Mouse (Mus musculus) stomach, embryonic 14.5 days (tissue): ENCODE data around the gene Ryk. TPM values are rescaled to one million over a fixed set of nuclear protein-coding genes. Genes with fewer than 3 reads are reported as not detected.

ENCODE experiments used
- ATAC-seq: fragments of 200-750 bp; cut with Nextera tagmentation; 2 replicates; pipeline ENCODE4 v1.8.0; 2017; ENCODE audit warnings: low read depth, moderate TSS enrichment; ENCODE audit not compliant: insufficient number of reproducible peaks, insufficient read depth, low FRiP score
- H3K27ac ChIP-seq: fragments of 300-500 bp; sonication (generic); 2 replicates; pipeline ENCODE4 v1.5.1; 2014; ENCODE audit warnings: mild to moderate bottlenecking, low read length, moderate library complexity, mixed read lengths
- H3K27me3 ChIP-seq: fragments of 300-500 bp; sonication (generic); 2 replicates; pipeline ENCODE4 v1.6.1; 2014; ENCODE audit warnings: low read length, control low read depth, mixed read lengths; ENCODE audit not compliant: control insufficient read depth, insufficient read depth
- H3K36me3 ChIP-seq: fragments of 300-500 bp; sonication (generic); 2 replicates; pipeline ENCODE4 v1.6.1; 2014; ENCODE audit warnings: mild to moderate bottlenecking, control low read depth, low read length, moderate library complexity, mixed read lengths; ENCODE audit not compliant: control insufficient read depth, insufficient read depth
- H3K4me1 ChIP-seq: fragments of 300-500 bp; sonication (generic); 2 replicates; pipeline ENCODE4 v1.6.1; 2014; ENCODE audit warnings: low read length, control low read depth, mixed read lengths; ENCODE audit not compliant: control insufficient read depth, insufficient read depth
- H3K4me2 ChIP-seq: fragments of 300-500 bp; sonication (generic); replicated peaks from 2 replicates; pipeline ENCODE4 v1.6.1; 2014; ENCODE audit warnings: low read depth, low read length, control low read depth
- H3K4me3 ChIP-seq: fragments of 300-500 bp; sonication (generic); 2 replicates; pipeline ENCODE4 v1.5.1; 2014; ENCODE audit warnings: low read depth, low read length, control low read depth
- H3K9ac ChIP-seq: fragments of 300-500 bp; sonication (generic); replicated peaks from 2 replicates; pipeline ENCODE4 v1.6.1; 2014; ENCODE audit warnings: low read depth, mild to moderate bottlenecking, control low read depth, low read length, moderate library complexity, mixed read lengths
- H3K9me3 ChIP-seq: fragments of 300-500 bp; sonication (generic); 2 replicates; pipeline ENCODE4 v1.6.1; 2016; ENCODE audit warnings: low read depth, low read length, control low read depth; ENCODE audit not compliant: control insufficient read depth
- WGBS: fragments of 180-500 bp; shearing (Covaris S2); extraction: QIAGEN DNeasy Blood & Tissue Kit; methylation state at CpG from one replicate; pipeline ENCODE4 v1.1.7; 2014; 5-methylcytosine and 5-hydroxymethylcytosine counted together
- polyA plus RNA-seq: library from polyadenylated mRNA; unstranded; fragments of >200 nt; fragmentation: Nextera tagmentation; extraction: Ambion mirVana; gene quantifications from 2 replicates; pipeline ENCODE4 v1.2.1, GENCODE M21; 2014

Ryk gene
- polyA plus RNA-seq, 1 experiment from 2014 or later = 28.6 TPM

GRCm38 (mm10) chr9:102843577-102843976 is 8.9 kb downstream of the Ryk start:
- ATAC-seq = no peak
- no peak overlapping the region for H3K27ac ChIP-seq
- 26% methylated on average over 4 of the region's 4 CpGs for WGBS

GRCm38 (mm10) chr9:102845851-102846250 is 11.1 kb downstream of the Ryk start:
- H3K4me2 ChIP-seq = no peak overlapping the region
- H3K36me3 ChIP-seq = no peaks in the 10 kb centered on the region
- peaks cover 48% of the 10 kb centered on the region for H3K4me1 ChIP-seq
- H3K4me3 ChIP-seq = no peak overlapping the region
- H3K9me3 ChIP-seq = no peaks in the 10 kb centered on the region
- ATAC-seq = no peak
- H3K9ac ChIP-seq = no peak overlapping the region
- no peaks in the 10 kb centered on the region for H3K27me3 ChIP-seq
- 71% methylated on average over 6 of the region's 6 CpGs for WGBS
- H3K27ac ChIP-seq = no peak overlapping the region

More at GRCm38 (mm10) chr9:102843577-102843976, 8.9 kb downstream of the Ryk start:
- H3K4me1 ChIP-seq = peaks cover 57% of the 10 kb centered on the region
- H3K36me3 ChIP-seq = no peaks in the 10 kb centered on the region
- no peaks in the 10 kb centered on the region for H3K27me3 ChIP-seq
- no peak overlapping the region for H3K9ac ChIP-seq
- H3K4me2 ChIP-seq = no peak overlapping the region
- H3K9me3 ChIP-seq = no peaks in the 10 kb centered on the region
- H3K4me3 ChIP-seq = no peak overlapping the region

- ATAC-seq = no peak
- Histone ChIP-seq H3K4me2 (no peak overlapping the region), H3K4me1 (peaks cover 43% of the 10 kb centered on the region), H3K27me3 (no peaks in the 10 kb centered on the region), H3K9me3 (no peaks in the 10 kb centered on the region), H3K27ac (no peak overlapping the region), H3K4me3 (no peak overlapping the region), H3K36me3 (no peaks in the 10 kb centered on the region), H3K9ac (no peak overlapping the region)
- 92% methylated on average over 5 of the region's 5 CpGs for WGBS
Observed at GRCm38 (mm10) chr9:102846348-102846747, 11.6 kb downstream of the Ryk start.

- Histone ChIP-seq H3K9me3 (no peaks in the 10 kb centered on the region), H3K36me3 (no peaks in the 10 kb centered on the region), H3K27me3 (no peaks in the 10 kb centered on the region), H3K4me3 (no peak overlapping the region), H3K4me1 (peaks cover 15% of the 10 kb centered on the region), H3K9ac (no peak overlapping the region), H3K27ac (no peak overlapping the region), H3K4me2 (no peak overlapping the region)
- 88% methylated on average over 13 of the region's 13 CpGs for WGBS
- ATAC-seq = no peak
Observed at GRCm38 (mm10) chr9:102852076-102853022, 17.6 kb downstream of the Ryk start.

- peaks cover 11% of the 10 kb centered on the region for H3K4me1 ChIP-seq
- H3K4me3 ChIP-seq = no peak overlapping the region
- no peaks in the 10 kb centered on the region; the same call in 1 of the 2 replicates for H3K36me3 ChIP-seq
- H3K27me3 ChIP-seq = no peaks in the 10 kb centered on the region
- no peak overlapping the region for H3K4me2 ChIP-seq
- no peak for ATAC-seq
- no peak overlapping the region for H3K27ac ChIP-seq
- H3K9ac ChIP-seq = no peak overlapping the region
- WGBS = 81% methylated on average over 2 of the region's 2 CpGs
- no peaks in the 10 kb centered on the region for H3K9me3 ChIP-seq
Observed at GRCm38 (mm10) chr9:102857856-102858255, 23.1 kb downstream of the Ryk start.

- no peak overlapping the region for H3K4me2 ChIP-seq
- no peak for ATAC-seq
- no peak overlapping the region for H3K4me3 ChIP-seq
- H3K4me1 ChIP-seq = peaks cover 15% of the 10 kb centered on the region
- no peaks in the 10 kb centered on the region for H3K9me3 ChIP-seq
- no peak overlapping the region for H3K27ac ChIP-seq
- no peaks in the 10 kb centered on the region for H3K27me3 ChIP-seq
- H3K36me3 ChIP-seq = no peaks in the 10 kb centered on the region; the same call in 1 of the 2 replicates
- H3K9ac ChIP-seq = no peak overlapping the region
- WGBS = 92% methylated on average over 5 of the region's 5 CpGs
Observed at GRCm38 (mm10) chr9:102858283-102858682, 23.6 kb downstream of the Ryk start.

- no peak overlapping the region for H3K27ac ChIP-seq
- H3K4me3 ChIP-seq = no peak overlapping the region
- WGBS = 89% methylated on average over 5 of the region's 5 CpGs
- H3K4me2 ChIP-seq = no peak overlapping the region
- no peaks in the 10 kb centered on the region for H3K9me3 ChIP-seq
- H3K27me3 ChIP-seq = no peaks in the 10 kb centered on the region
- no peaks in the 10 kb centered on the region; the same call in 1 of the 2 replicates for H3K36me3 ChIP-seq
- H3K9ac ChIP-seq = no peak overlapping the region
- H3K4me1 ChIP-seq = peaks cover 26% of the 10 kb centered on the region
- no peak for ATAC-seq
Observed at GRCm38 (mm10) chr9:102859399-102859798, 24.7 kb downstream of the Ryk start.

GRCm38 (mm10) chr9:102859963-102860362 is 25.2 kb downstream of the Ryk start:
- Histone ChIP-seq H3K9ac (no peak overlapping the region), H3K36me3 (no peaks in the 10 kb centered on the region; the same call in 1 of the 2 replicates), H3K4me1 (peaks cover 31% of the 10 kb centered on the region), H3K27me3 (no peaks in the 10 kb centered on the region), H3K4me3 (no peak overlapping the region), H3K27ac (no peak overlapping the region), H3K9me3 (no peaks in the 10 kb centered on the region), H3K4me2 (no peak overlapping the region)
- WGBS = 97% methylated on average over 10 of the region's 10 CpGs
- ATAC-seq = no peak
